Mouse (Mus musculus) liver, embryonic 14.5 days (tissue): ENCODE results near the gene Platr17. TPM values are rescaled to one million over a fixed set of nuclear protein-coding genes. Genes with fewer than 3 reads are reported as not detected.
"Not testable (repeated sequence)": the region's sequence is repeated elsewhere in the genome, so short reads cannot be mapped to it uniquely, and the experiment has no call there.

ENCODE experiments used
- ATAC-seq: fragments of 200-750 bp; cut with Nextera tagmentation; 2 replicates; pipeline ENCODE4 v1.8.0; 2017; ENCODE audit warnings: moderate number of reproducible peaks, mild to moderate bottlenecking, moderate library complexity; ENCODE audit not compliant: insufficient read depth
- DNase-seq, 3 experiments: peaks; one replicate each; pipeline ENCODE4 v3.0.0-alpha.2; 2012 to 2013; ENCODE audit warnings: low read depth in 3 of 3, low spot score in 3 of 3
- H3K27ac ChIP-seq: fragments of 300-500 bp; sonication (generic); 2 replicates; pipeline ENCODE4 v1.5.1; 2014; ENCODE audit warnings: moderate library complexity, mild to moderate bottlenecking, control low read depth, inconsistent platforms
- H3K27me3 ChIP-seq: fragments of 300-500 bp; sonication (generic); 2 replicates; pipeline ENCODE4 v1.6.1; 2014; ENCODE audit warnings: mild to moderate bottlenecking, low read length, moderate library complexity; ENCODE audit not compliant: control insufficient read depth, insufficient read depth
- H3K36me3 ChIP-seq: fragments of 300-500 bp; sonication (generic); replicated peaks from 2 replicates; pipeline ENCODE4 v1.6.1; 2014; ENCODE audit warnings: low read depth; ENCODE audit not compliant: control insufficient read depth, insufficient read depth
- H3K4me1 ChIP-seq, 2 experiments: fragments of 200-500 bp in 1 of 2; fragments of 300-500 bp in 1 of 2; sonication (generic) in 1 of 2; replicated peaks; 2 replicates each; pipeline ENCODE4 v1.6.1; 2012 to 2014; ENCODE audit warnings: antibody characterized with exemption in 1 of 2, inconsistent platforms in 1 of 2, low read length in 1 of 2; ENCODE audit not compliant: control insufficient read depth in 2 of 2, insufficient read depth in 2 of 2
- H3K4me2 ChIP-seq: fragments of 300-500 bp; sonication (generic); 2 replicates; pipeline ENCODE4 v1.6.1; 2014; ENCODE audit warnings: low read depth, mild to moderate bottlenecking, control low read depth, moderate library complexity
- H3K4me3 ChIP-seq, 2 experiments: fragments of 200-500 bp in 1 of 2; fragments of 300-500 bp in 1 of 2; sonication (generic) in 1 of 2; 2 replicates each; pipeline ENCODE4 v1.5.1; 2012 to 2014; ENCODE audit warnings: low read depth in 2 of 2, low read length in 2 of 2, mild to moderate bottlenecking in 2 of 2, control low read depth in 1 of 2, inconsistent platforms in 1 of 2, moderate library complexity in 1 of 2; ENCODE audit not compliant: insufficient read depth in 1 of 2
- H3K9ac ChIP-seq: fragments of 300-500 bp; sonication (generic); replicated peaks from 2 replicates; pipeline ENCODE4 v1.6.1; 2014; ENCODE audit warnings: mild to moderate bottlenecking, control low read depth, moderate library complexity
- H3K9me3 ChIP-seq: fragments of 300-500 bp; sonication (generic); 2 replicates; pipeline ENCODE4 v1.6.1; 2016; ENCODE audit warnings: low read length, mixed read lengths; ENCODE audit not compliant: control insufficient read depth
- CTCF ChIP-seq: IDR thresholded peaks from 2 replicates; pipeline ENCODE4 v1.5.1; 2016; ENCODE audit warnings: antibody characterized with exemption, low read depth, control low read depth
- EP300 ChIP-seq: IDR thresholded peaks from 2 replicates; pipeline ENCODE4 v1.6.1; 2016; ENCODE audit warnings: antibody characterized with exemption, low read depth
- WGBS: fragments of 180-500 bp; shearing (Covaris S2); extraction: QIAGEN DNeasy Blood & Tissue Kit; methylation state at CpG from one replicate; pipeline ENCODE4 v1.1.7; 2014; ENCODE audit not compliant: insufficient replicate concordance; 5-methylcytosine and 5-hydroxymethylcytosine counted together
- polyA plus RNA-seq, 2 experiments: library from polyadenylated mRNA; depleted of rRNA in 1 of 2; stranded (reverse) in 1 of 2; unstranded in 1 of 2; fragments of >200 nt; fragmentation: Nextera tagmentation in 1 of 2; extraction: Ambion mirVana in 1 of 2; gene quantifications; 2 replicates each; pipeline versions ENCODE4 v1.2.1 to v1.2.3; 2012 to 2014

The Platr17 gene
- polyA plus RNA-seq (2012; rRNA removed): 0.36 and 0.44 TPM in 2 replicates
- 0.20 and 0.29 TPM in 2 replicates for polyA plus RNA-seq (2014; fragmentation: Nextera tagmentation; extraction: Ambion mirVana)

DNA sequence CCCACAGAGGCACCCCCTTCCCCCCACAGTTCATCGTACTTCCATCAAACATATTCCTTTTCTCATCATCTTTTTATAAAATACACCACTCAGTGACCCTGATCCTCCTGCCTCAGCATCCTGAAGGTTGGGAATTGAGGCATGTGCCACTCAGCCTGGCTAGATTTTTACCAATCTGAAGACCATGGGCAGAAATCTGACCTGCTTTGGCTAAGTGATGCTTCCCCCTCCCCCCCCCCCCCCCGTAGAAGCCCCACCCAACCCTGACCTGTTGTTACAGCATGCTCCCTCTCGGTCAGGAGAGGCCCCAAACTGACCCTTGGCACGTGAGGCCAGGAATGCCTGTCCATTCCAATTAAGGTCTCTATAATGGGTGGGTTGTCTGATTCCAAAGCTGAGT lies at the start of gene Platr17:
Gene Platr17 (plus strand): TSS at position 301 of the 400 bp plus-strand sequence.
- not testable (repeated sequence) for ATAC-seq, DNase-seq

DNA sequence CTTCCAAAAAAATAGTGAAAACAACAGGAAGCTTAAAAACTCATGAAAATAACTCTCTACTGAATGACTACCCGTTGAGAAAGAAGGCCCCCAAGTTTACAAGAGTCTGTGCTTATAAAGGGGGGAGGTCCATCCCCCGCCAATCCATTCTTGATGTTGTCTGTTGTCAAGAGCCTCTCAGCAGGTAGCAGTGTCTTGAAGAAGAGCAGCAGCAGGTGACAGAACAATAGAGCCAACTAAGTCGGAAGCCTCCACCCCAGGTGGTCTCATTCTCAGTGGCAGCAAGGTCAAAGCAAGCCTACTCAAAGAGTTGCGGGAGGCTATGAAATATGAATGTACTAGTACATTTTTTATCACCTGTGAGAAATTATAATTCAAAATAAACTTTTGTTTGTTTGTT lies 47.1 kb upstream of the Platr17 start:
- DNase-seq: no peak
- Histone ChIP-seq H3K4me2 (no peak overlapping the region), H3K27me3 (no peaks in the 10 kb centered on the region), H3K27ac (no peak overlapping the region), H3K36me3 (no peaks in the 10 kb centered on the region), H3K4me1 (no peaks in the 10 kb centered on the region), H3K9ac (no peak overlapping the region), H3K9me3 (no peaks in the 10 kb centered on the region), H3K4me3 (no peak overlapping the region)
- no peak for ATAC-seq
- WGBS: 69% methylated on average over 4 of the region's 4 CpGs
- no peak for TF ChIP-seq CTCF
- TF ChIP-seq EP300: no peak

More for the DNA sequence above, at the start of gene Platr17:
- not testable (repeated sequence) for H3K27me3 ChIP-seq, H3K4me3 ChIP-seq, H3K9me3 ChIP-seq, H3K36me3 ChIP-seq, H3K27ac ChIP-seq, H3K9ac ChIP-seq, H3K4me2 ChIP-seq
- 33% methylated on average over 3 of the region's 4 CpGs for WGBS
- peaks cover 30 to 40% of the 10 kb centered on the region in 2 experiments for H3K4me1 ChIP-seq

DNA sequence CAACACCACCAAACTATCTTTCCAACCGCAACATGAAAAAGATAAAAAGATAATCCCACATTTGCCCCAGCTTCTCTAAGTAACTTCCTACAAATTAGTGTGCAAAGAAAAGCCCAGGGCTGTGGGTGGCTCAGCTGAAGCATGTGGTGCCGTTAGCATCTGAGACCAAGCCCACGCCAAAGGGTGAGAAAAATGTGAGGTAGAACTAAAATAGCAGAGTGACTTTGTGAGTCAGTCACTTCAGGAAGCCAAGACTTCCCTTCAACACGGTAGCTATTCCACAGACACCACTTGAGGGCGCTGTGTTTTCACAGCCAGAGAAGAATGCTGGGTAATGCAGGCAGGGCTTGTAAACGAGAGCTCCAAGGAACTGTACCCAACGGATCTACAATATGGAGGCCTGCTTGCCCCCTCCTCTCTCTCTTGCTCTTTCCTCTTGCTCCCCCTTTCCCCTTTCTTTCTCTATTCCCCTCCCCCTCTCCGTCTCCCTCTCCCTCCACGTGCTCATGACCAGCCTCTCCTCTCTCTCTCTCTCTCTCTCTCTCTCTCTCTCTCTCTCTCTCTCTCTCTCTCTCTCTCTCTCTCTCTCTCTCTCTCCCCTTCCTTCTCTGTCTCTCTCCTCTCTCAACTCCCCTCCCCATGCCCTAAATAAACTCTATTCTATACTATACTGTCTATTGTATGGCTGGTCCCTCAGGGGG lies 39.5 kb upstream of the Platr17 start:
- TF ChIP-seq CTCF (peak; percentile 86), EP300 (no peak)
- Histone ChIP-seq H3K4me3 (no peak overlapping the region; a peak in 1 of 4 replicates), H3K9me3 (no peaks in the 10 kb centered on the region), H3K9ac (no peak overlapping the region), H3K4me2 (no peak overlapping the region; the same call in 1 of the 2 replicates), H3K27me3 (no peaks in the 10 kb centered on the region), H3K27ac (no peak overlapping the region), H3K4me1 (peaks cover 0 to 5% of the 10 kb centered on the region in 2 experiments; a peak in 1 of 4 replicates), H3K36me3 (no peaks in the 10 kb centered on the region)
- DNase-seq (peak; percentile 60 to 72 (median 61)), ATAC-seq (no peak)
- 13% methylated on average over 9 of the region's 9 CpGs for WGBS

DNA sequence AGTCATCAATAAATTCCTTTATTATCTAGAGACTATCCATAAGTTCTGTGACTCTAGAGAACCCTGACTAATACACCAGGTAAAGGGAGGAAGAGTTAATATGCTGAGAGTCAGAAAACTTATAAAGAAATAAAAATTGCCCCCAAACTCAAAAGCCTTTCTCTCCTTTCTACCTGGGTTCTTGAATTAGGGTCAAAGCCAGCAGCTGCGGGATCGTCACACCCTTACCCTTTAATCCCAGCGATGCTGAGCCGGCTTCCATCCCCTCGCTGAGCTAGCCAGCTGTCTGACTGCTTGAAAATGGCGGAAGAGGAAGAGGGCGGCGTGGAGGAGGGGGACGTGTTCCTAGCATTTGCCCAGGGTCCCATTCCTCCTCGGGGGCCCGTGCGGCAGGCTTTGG lies 31.4 kb upstream of the Platr17 start, which contains the start of gene Gm7029:
Gene Gm7029 (plus strand): TSS at position 301 of the 400 bp plus-strand sequence.
- not testable (repeated sequence) for H3K4me1 ChIP-seq, H3K4me2 ChIP-seq, H3K27ac ChIP-seq, H3K4me3 ChIP-seq, H3K27me3 ChIP-seq, DNase-seq, H3K9ac ChIP-seq, H3K9me3 ChIP-seq, ATAC-seq
- WGBS: 75% methylated on average over 3 of the region's 12 CpGs
- H3K36me3 ChIP-seq: peaks cover 34% of the 10 kb centered on the region

DNA sequence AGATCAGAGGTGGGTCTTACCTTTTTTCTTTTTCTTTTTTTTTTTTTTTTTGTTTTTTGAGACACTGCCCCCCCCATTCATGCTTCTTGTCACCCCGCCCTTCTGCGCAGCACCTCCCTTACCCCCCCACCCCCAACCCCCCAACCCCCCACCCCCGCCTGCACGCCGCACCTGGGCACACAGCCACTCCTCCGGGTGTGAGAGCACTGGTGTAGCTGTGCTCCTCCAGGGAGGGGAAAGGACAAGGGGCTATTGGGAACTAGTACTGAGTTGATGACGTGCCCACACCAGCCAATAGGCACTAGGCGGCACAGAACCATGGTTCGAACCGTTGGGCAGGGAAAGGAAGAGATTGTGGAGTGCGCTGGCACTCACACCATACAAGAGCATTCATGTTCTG lies 30.5 kb upstream of the Platr17 start:
- H3K4me3 ChIP-seq: no peak overlapping the region
- no peak overlapping the region for H3K27ac ChIP-seq
- no peak overlapping the region for H3K9ac ChIP-seq
- TF ChIP-seq EP300: no peak
- no peak for TF ChIP-seq CTCF
- H3K27me3 ChIP-seq: no peaks in the 10 kb centered on the region
- 90% methylated on average over 11 of the region's 11 CpGs for WGBS
- H3K4me1 ChIP-seq: no peaks in the 10 kb centered on the region
- peaks cover 38% of the 10 kb centered on the region for H3K36me3 ChIP-seq
- no peak for ATAC-seq
- no peak overlapping the region for H3K4me2 ChIP-seq
- no peak for DNase-seq
- no peaks in the 10 kb centered on the region for H3K9me3 ChIP-seq
